Mouse (Mus musculus) neutrophil, adult 5-6 weeks (primary cell): ENCODE data around the gene Sar1a. TPM values are rescaled to one million over a fixed set of nuclear protein-coding genes. Genes with fewer than 3 reads are reported as not detected.

Source experiments
- ATAC-seq: fragments of 151-379, 151-347 bp; 2 replicates; pipeline ENCODE4 v1.8.0; 2017; ENCODE audit warnings: mild to moderate bottlenecking, moderate TSS enrichment; ENCODE audit not compliant: insufficient number of reproducible peaks, poor library complexity, low FRiP score, severe bottlenecking; ENCODE audit errors: extremely low read depth
- total RNA-seq: library from RNA; stranded (forward); fragments of 200-1000 nt; gene quantifications from 2 replicates; pipeline ENCODE4 v1.2.3, GENCODE M21; 2017

Sar1a gene
- 99.3 and 110 TPM in 2 replicates for total RNA-seq

- ATAC-seq = peak; percentile 99
Observed at GRCm38 (mm10) chr10:61680015-61680913, at the start of gene Sar1a. Gene Sar1a (plus strand): TSS chr10:61680299.

- no peak for ATAC-seq
Observed at GRCm38 (mm10) chr10:61632445-61632844, 47.7 kb upstream of the Sar1a start.

- no peak for ATAC-seq
Observed at GRCm38 (mm10) chr10:61637055-61637454, 43.0 kb upstream of the Sar1a start.

- no peak for ATAC-seq
Observed at GRCm38 (mm10) chr10:61640363-61640762, 39.7 kb upstream of the Sar1a start.

- no peak for ATAC-seq
Observed at GRCm38 (mm10) chr10:61646557-61646956, 33.5 kb upstream of the Sar1a start.

- ATAC-seq = peak; percentile 63
Observed at GRCm38 (mm10) chr10:61647790-61648736, 32.0 kb upstream of the Sar1a start, which contains the start of gene Ppa1. Gene Ppa1 (plus strand): TSS chr10:61648552.

GRCm38 (mm10) chr10:61648737-61649645, 31.1 kb upstream of the Sar1a start:
- no peak for ATAC-seq

GRCm38 (mm10) chr10:61654105-61654504, 26.0 kb upstream of the Sar1a start:
- ATAC-seq = no peak

GRCm38 (mm10) chr10:61654691-61655090, 25.4 kb upstream of the Sar1a start:
- no peak for ATAC-seq

- ATAC-seq = no peak
Observed at GRCm38 (mm10) chr10:61655188-61655587, 24.9 kb upstream of the Sar1a start.

- ATAC-seq = no peak
Observed at GRCm38 (mm10) chr10:61656928-61657882, 22.9 kb upstream of the Sar1a start.

GRCm38 (mm10) chr10:61657985-61658384, 22.1 kb upstream of the Sar1a start:
- ATAC-seq = peak; percentile 70; the same call in 1 of the 2 replicates

GRCm38 (mm10) chr10:61661887-61662286, 18.2 kb upstream of the Sar1a start:
- no peak for ATAC-seq

- ATAC-seq = no peak
Observed at GRCm38 (mm10) chr10:61662391-61662988, 17.6 kb upstream of the Sar1a start.

GRCm38 (mm10) chr10:61665111-61665510, 15.0 kb upstream of the Sar1a start:
- ATAC-seq = no peak

- no peak for ATAC-seq
Observed at GRCm38 (mm10) chr10:61665651-61666050, 14.4 kb upstream of the Sar1a start.

- ATAC-seq = no peak
Observed at GRCm38 (mm10) chr10:61669289-61669688, 10.8 kb upstream of the Sar1a start.
